Mouse (Mus musculus): ENCODE data around the gene Nup88.
A peak's percentile ranks its signal among the peaks of the same experiment; 100 is the strongest.
"Not testable (repeated sequence)": the region's sequence is repeated elsewhere in the genome, so short reads cannot be mapped to it uniquely, and the experiment has no call there.

Gene Nup88

GRCm38 (mm10) chr11:70969271-70969794 lies 440 bp downstream of the Nup88 start:
- DNase-seq = no peak

DNA sequence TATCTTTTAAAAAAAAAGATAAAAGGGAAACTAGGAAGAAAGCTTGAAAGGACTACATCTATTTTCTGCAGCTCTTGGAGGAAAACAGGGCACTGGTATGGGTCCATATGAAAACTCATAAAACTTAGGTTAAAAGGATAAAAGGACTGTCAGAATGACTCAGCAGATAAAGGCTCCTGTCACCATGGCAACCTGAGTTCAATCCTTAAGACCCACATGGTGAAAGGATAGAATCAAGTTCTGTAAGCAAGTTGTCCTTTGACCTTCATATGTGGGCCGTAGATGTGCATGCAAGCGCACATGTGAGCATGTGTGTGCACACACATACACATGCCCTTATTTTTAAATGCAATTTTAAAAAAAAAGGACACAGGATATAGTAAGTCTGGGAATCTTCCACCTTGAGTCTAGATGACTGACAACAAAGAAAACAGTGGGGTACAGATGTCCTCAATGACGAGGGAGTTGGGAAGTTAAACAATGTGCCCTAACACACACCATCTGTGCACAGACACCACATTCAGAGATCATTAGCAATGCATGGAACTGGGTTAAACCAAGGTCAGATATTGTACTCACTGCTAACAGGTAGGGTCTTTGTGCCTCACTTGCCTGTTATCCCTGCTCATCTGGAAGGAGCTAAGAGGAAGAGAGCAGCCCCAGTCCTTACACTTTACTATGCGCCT lies 5.4 kb downstream of the Nup88 start:
- DNase-seq = no peak

DNA sequence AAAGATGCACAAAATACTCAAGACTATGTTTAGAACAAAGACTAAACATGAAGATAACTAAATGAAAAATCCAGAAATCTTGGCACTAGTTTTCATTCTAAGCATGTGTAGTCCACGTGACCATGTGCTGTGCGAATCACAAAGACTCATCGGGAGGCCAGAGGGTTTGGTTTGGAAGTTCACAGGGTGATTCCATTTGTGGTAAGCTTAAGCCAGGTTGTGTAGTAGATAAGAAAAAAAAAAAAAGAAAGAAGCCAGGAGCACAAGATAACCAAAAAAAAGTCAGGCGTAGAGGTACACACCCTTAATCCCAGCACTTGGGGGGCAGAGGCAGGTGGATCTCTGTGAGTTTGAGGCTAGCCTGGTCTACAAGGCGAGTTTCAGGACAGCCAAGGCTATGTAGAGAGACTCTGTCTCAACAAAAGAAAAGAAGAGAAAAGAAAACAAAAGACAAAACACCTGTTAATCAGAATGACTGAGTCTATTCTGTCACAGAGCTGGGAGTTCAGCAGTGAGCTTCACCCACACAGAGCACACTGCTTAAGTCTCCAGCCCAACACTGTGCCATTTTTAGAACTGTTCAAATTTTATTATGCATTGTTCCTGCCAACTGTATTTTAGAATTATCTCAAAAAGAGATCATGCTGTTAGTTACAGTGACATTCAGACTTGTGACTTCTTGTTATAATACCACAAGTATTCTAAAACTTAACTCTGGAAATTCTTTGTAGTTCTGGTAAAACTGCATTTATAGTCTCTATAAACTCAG lies 8.8 kb downstream of the Nup88 start:
- DNase-seq = no peak

- no peak for DNase-seq
These were observed 15.1 kb downstream of the Nup88 start for GRCm38 (mm10) chr11:70954711-70955110.

DNA sequence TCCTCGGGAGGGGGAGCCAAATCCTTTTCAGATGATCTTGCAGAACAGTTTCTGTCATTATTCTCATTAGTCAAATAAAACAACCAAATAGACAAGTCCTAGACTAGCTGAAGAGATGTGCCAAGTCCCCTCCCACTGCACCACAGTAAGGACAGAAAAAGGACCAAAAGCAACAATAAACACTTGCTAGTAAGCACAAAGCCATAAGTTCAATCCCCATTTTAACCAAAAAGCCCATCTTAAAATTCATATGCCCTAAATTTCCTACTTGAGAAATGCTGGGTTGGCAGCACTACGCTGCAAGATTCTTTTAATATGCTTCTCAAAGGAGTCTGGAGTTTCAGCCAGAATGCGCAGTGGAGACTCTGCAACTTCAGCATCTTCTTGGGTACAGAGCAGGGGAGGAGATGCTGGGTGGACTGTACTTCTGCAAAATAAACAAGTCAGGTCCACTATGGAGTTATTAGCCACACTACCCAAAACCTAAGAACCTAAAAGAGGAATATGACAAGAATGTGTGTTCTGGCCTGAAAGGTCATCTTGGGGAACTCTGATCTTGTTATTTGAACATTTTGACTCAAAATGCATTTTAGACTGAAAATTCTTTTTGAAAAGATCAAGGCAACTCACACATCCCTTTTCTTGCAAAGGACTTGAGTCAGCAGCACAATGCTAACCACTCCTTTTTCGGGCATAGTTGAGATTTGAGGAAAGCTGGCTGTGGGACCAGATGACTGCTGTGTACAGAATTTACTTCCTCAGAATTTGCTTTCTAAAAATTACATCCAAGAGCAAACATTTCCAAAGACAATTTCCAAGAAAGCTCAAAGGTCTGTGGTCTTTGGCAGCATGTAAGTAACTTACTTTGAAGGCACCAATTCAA lies 24.6 kb downstream of the Nup88 start:
- no peak for DNase-seq

DNA sequence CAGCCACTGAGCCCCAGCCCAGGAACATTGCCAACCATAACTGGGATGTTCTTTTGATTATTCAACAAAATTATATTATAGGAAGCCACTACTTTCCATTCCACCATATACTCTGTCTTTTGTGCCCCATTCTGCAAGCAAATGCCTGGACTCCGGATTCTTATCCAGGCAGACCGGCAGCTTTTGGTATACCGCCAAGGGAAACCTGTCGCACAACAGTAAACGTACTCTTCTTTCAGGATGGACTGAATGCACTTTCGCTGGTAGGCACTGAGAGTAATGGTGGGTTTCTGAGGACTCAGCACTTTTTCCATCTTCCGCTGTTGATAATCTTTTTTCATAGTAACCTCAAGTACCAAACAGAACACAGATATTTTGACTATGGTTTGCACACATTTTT lies 26.1 kb downstream of the Nup88 start:
- no peak for DNase-seq

- no peak for DNase-seq
These were observed 27.2 kb downstream of the Nup88 start for GRCm38 (mm10) chr11:70942596-70942995.

DNA sequence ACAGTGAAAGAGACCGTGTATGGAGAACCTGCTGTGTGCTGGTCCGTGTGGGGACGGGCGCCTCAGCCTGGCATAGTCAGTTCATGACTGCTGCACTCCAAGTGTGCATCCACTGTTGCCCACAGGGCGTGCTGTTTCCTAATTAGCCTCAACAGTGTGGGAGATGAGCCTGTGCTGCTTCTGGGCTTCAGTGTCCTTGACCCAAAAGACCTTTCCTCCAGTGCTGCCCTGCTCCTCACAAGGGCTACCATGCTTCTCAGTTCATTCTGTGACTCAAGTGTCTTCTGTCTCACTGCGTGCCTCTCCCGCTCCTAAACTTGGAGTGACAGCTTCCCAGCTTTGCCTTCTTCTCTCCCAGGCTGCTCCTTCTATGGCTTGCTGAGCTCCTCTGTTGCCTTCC lies 34.5 kb downstream of the Nup88 start:
- no peak for DNase-seq

- DNase-seq = no peak
These were observed 38.3 kb downstream of the Nup88 start for GRCm38 (mm10) chr11:70931461-70931860.

DNA sequence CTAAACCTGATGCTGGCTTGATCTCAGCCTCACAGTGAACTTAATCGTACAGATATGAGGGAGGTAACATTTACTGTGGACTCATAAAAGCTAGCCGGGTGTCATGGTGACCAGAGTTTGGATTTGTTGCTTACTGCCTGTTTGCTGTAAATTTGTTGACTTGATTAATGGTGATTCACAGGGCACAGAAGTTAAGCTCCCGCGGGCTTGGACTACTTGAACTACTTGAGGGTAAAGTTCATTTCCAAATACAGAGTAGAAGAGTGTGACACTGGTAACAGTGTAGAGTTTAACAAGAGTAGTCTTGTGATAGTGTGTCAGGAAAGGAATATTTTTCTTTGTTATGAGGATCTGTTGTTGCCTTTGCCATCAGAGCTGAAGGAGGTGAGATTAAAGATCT lies 50.2 kb downstream of the Nup88 start:
- peak; percentile 4 to 12 for DNase-seq

DNA sequence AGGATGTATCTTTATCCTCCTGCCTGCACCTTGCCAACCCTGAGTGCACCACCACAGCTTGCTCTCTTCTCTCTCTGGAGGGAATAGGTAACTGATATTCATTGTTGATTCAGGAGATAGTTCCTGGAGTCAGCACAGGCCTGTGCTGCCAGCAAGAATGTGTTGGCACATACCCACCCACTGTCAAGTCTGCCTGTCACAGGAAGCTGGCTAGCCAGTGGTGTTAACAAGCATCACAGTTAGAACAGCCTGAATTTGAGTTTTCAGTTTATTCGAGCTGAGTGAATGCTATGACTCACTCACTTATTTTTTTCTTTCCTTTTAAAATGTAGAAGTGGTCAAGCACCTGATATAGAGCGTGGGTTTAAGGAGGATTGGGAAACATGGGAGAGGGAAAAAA lies 51.9 kb downstream of the Nup88 start:
- DNase-seq = no peak

- no peak for DNase-seq
These were observed 57.9 kb downstream of the Nup88 start for GRCm38 (mm10) chr11:70911920-70912319.

DNA sequence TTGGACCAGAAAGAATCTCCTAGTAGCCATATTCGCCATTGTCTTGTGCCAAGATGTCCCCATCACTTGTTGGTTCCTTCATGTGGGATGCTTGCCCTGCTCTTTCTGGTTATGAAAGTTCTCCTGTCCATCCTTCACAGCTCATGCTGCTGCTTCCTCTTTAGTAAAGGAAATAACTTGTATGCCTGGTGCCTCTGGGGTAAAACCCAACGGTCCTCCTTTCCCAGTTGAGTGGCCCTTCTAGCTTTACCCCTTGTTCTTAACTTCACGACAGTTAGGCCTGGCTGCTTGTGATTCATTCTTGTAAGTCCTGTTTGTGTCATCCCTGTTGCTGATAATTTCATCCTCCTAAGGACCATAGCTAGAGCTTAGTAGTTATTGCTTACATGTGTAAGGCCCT lies 58.5 kb downstream of the Nup88 start:
- no peak for DNase-seq

- DNase-seq = no peak
These were observed 63.1 kb downstream of the Nup88 start for GRCm38 (mm10) chr11:70906681-70907080.

GRCm38 (mm10) chr11:70898182-70898581 lies 71.6 kb downstream of the Nup88 start:
- not testable (repeated sequence) for DNase-seq

DNA sequence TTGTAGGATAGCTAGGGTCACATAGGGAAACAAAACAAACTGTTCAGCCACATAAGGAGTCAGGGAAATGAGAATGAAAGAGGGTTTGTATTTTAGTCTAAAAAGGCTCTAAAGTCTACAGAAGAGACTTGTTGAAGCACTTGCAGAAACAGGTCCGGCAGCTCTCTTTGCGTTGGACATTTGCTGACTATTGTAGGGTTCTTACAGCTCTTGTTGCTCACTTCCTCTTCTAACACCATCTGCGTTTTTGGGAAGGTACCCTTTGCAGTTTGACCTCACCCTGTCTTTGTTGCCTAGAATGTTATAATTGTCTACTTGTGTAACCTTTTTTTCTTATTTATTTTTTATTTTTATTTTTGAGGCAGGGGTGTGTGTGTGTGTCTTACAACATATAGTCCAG lies 72.1 kb downstream of the Nup88 start:
- no peak for DNase-seq
